Mouse (Mus musculus) liver, adult 2 months (tissue): ENCODE measurements around the gene Pdzd9. TPM values are rescaled to one million over a fixed set of nuclear protein-coding genes. Genes with fewer than 3 reads are reported as not detected.

Experiments used
- DNase-seq: peaks from one replicate; pipeline ENCODE4 v3.0.0-alpha.2; 2011; ENCODE audit warnings: low read depth, low spot score; ENCODE audit errors: extremely low read depth
- H3K27ac ChIP-seq: fragments of 200-500 bp; replicated peaks from 2 replicates; pipeline ENCODE4 v1.5.1; 2012; ENCODE audit warnings: low read depth, mild to moderate bottlenecking, control low read depth, inconsistent platforms, low read length; ENCODE audit not compliant: insufficient read depth
- H3K27me3 ChIP-seq: fragments of 200-500 bp; 2 replicates; pipeline ENCODE4 v1.6.1; 2012; ENCODE audit warnings: mild to moderate bottlenecking, moderate library complexity, low read length, inconsistent platforms; ENCODE audit not compliant: control insufficient read depth, insufficient read depth
- H3K36me3 ChIP-seq: fragments of 200-500 bp; 2 replicates; pipeline ENCODE4 v1.6.1; 2012; ENCODE audit warnings: low read length, inconsistent platforms; ENCODE audit not compliant: control insufficient read depth, insufficient read depth
- H3K4me1 ChIP-seq: fragments of 200-500 bp; 2 replicates; pipeline ENCODE4 v1.6.1; 2011; ENCODE audit warnings: low read length; ENCODE audit not compliant: control insufficient read depth, insufficient read depth
- H3K4me3 ChIP-seq: fragments of 200-500 bp; 2 replicates; pipeline ENCODE4 v1.5.1; 2011; ENCODE audit warnings: low read depth, mild to moderate bottlenecking, control low read depth, low read length, moderate library complexity; ENCODE audit not compliant: insufficient read depth
- H3K79me2 ChIP-seq: fragments of 200-500 bp; 2 replicates; pipeline ENCODE4 v1.6.1; 2012; ENCODE audit warnings: inconsistent platforms, mild to moderate bottlenecking, low read length, moderate library complexity; ENCODE audit not compliant: control insufficient read depth, insufficient read depth
- H3K9ac ChIP-seq: fragments of 200-500 bp; 2 replicates; pipeline ENCODE4 v1.6.1; 2012; ENCODE audit warnings: low read depth, mild to moderate bottlenecking, control low read depth, inconsistent platforms, low read length
- CTCF ChIP-seq: fragments of 200-500 bp; IDR thresholded peaks from 2 replicates; pipeline ENCODE4 v1.5.1; 2011; ENCODE audit warnings: low read depth, low read length, control low read depth
- POLR2A ChIP-seq: fragments of 200-500 bp; IDR thresholded peaks from 2 replicates; pipeline ENCODE4 v1.6.1; 2011; ENCODE audit warnings: low read length, control low read depth; ENCODE audit not compliant: insufficient read depth; ENCODE audit errors: extremely low read depth
- whole genome bisulfite sequencing: fragments of 180-500 bp; shearing (Covaris S2); methylation state at CpG from one replicate; pipeline ENCODE4 v1.1.7; 2018; 5-methylcytosine and 5-hydroxymethylcytosine counted together
- polyA plus RNA-seq: library from polyadenylated mRNA; depleted of rRNA; stranded (reverse); fragments of >200 nt; gene quantifications from 2 replicates; pipeline ENCODE4 v1.2.3, GENCODE M21; 2012; rRNA removed
- total RNA-seq: library from RNA; depleted of rRNA; stranded (reverse); fragments of >200 nt; gene quantifications from 2 replicates; pipeline ENCODE4 v1.2.3, GENCODE M21; 2014; rRNA removed

Gene Pdzd9
- total and polyA plus RNA-seq, 2 experiments, result not detected

DNA sequence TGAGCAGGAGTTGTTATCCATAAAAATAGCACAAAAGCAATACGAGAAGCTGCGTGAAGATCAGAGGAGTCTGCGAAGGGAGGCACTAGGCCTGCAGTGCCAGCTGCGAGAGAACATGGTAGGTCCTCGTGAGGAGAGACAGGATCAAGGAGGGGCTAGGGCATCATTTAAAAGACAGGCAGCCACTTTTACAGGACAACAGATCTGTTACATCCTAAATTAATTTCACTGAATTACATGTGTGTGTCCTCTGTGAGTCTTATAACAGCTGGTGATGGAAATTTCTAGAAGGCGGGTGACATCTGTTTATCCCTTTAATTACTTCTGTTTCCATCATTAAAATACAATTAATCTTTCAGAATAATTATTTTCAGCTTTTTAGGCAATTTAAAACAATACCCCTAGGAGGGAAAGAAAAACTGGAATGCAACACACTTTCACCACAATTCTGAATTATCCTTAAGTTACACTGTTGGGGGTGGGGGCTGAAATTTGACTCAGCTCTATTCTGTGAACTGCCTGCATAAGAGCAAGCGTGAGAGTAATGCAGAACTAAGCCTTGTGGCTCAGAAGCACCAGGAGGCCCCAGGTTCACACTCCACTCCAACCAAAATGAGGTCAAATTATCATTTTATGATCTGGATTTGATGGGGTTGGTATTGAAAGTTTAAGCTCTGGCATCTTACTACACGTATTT, 49.9 kb downstream of the Pdzd9 start:
- WGBS, result 86% methylated on average over 8 of the region's 8 CpGs
- Histone ChIP-seq H3K4me1 (no peaks in the 10 kb centered on the region), H3K27me3 (no peaks in the 10 kb centered on the region), H3K27ac (no peak overlapping the region), H3K4me3 (no peak overlapping the region), H3K79me2 (no peaks in the 10 kb centered on the region), H3K36me3 (no peaks in the 10 kb centered on the region), H3K9ac (no peak overlapping the region)
- TF ChIP-seq POLR2A, result no peak
- TF ChIP-seq CTCF, result no peak
- no peak for DNase-seq

Other genes with a start within 250 kb of the Pdzd9 start
- gene Uqcrc2, start 35.2 kb downstream of the Pdzd9 start, total RNA-seq, result 275 and 293 TPM in 2 replicates
- 89.6 and 90.8 TPM in 2 replicates for gene Uqcrc2, start 35.2 kb downstream of the Pdzd9 start, polyA plus RNA-seq
- gene Mosmo, start 7.3 kb upstream of the Pdzd9 start, total RNA-seq, result 9.7 and 13.6 TPM in 2 replicates
- gene Mosmo, start 7.3 kb upstream of the Pdzd9 start, polyA plus RNA-seq, result 15.9 and 16.2 TPM in 2 replicates
- gene Vwa3a, start 69.0 kb upstream of the Pdzd9 start, total RNA-seq, result under 0.01 TPM in 1 of 2 replicates, not detected in the other
- not detected in 2 replicates for gene Vwa3a, start 69.0 kb upstream of the Pdzd9 start, polyA plus RNA-seq
- gene Gm5737, start 142.0 kb upstream of the Pdzd9 start, total RNA-seq, result not detected in 2 replicates
- gene Gm5737, start 142.0 kb upstream of the Pdzd9 start, polyA plus RNA-seq, result not detected in 2 replicates
- gene Eef2k, start 172.5 kb upstream of the Pdzd9 start, total RNA-seq, result 6.5 and 8.3 TPM in 2 replicates
- 6.4 and 7.4 TPM in 2 replicates for gene Eef2k, start 172.5 kb upstream of the Pdzd9 start, polyA plus RNA-seq
- 4.7 and 6.7 TPM in 2 replicates for gene Polr3e, start 247.4 kb upstream of the Pdzd9 start, total RNA-seq
- 6.6 and 8.7 TPM in 2 replicates for gene Polr3e, start 247.4 kb upstream of the Pdzd9 start, polyA plus RNA-seq